Mouse (Mus musculus) olfactory bulb, adult 2 months (tissue): ENCODE data around the gene Focad. TPM values are rescaled to one million over a fixed set of nuclear protein-coding genes. Genes with fewer than 3 reads are reported as not detected.

Experiments used
- H3K27ac ChIP-seq: fragments of 200-500 bp; 2 replicates; pipeline ENCODE4 v1.5.1; 2012; ENCODE audit warnings: low read depth, low read length; ENCODE audit not compliant: insufficient read depth
- H3K4me1 ChIP-seq: fragments of 200-500 bp; 2 replicates; pipeline ENCODE4 v1.6.1; 2012; ENCODE audit warnings: low read length; ENCODE audit not compliant: control insufficient read depth, insufficient read depth
- H3K4me3 ChIP-seq: fragments of 200-500 bp; 2 replicates; pipeline ENCODE4 v1.5.1; 2012; ENCODE audit warnings: mild to moderate bottlenecking, low read depth, low read length, moderate library complexity; ENCODE audit not compliant: insufficient read depth
- CTCF ChIP-seq: fragments of 200-500 bp; IDR thresholded peaks from 2 replicates; pipeline ENCODE4 v1.5.1; 2012; ENCODE audit warnings: low read depth, mild to moderate bottlenecking, low read length, moderate library complexity; ENCODE audit not compliant: insufficient read depth
- POLR2A ChIP-seq: fragments of 200-500 bp; IDR thresholded peaks from 2 replicates; pipeline ENCODE4 v1.6.1; 2012; ENCODE audit warnings: mild to moderate bottlenecking, low read depth, low read length, moderate library complexity; ENCODE audit not compliant: insufficient read depth
- WGBS: fragments of 180-500 bp; shearing (Covaris S2); methylation state at CpG from one replicate; pipeline ENCODE4 v1.1.7; 2018; 5-methylcytosine and 5-hydroxymethylcytosine counted together
- polyA plus RNA-seq: library from polyadenylated mRNA; stranded (reverse); fragments of >200 nt; gene quantifications from 2 replicates; pipeline ENCODE4 v1.2.4, GENCODE M21; 2012; ENCODE audit warnings: low replicate concordance; ENCODE audit not compliant: missing spikeins, insufficient read depth, insufficient read length

The Focad gene
- not detected in 2 replicates for polyA plus RNA-seq

DNA sequence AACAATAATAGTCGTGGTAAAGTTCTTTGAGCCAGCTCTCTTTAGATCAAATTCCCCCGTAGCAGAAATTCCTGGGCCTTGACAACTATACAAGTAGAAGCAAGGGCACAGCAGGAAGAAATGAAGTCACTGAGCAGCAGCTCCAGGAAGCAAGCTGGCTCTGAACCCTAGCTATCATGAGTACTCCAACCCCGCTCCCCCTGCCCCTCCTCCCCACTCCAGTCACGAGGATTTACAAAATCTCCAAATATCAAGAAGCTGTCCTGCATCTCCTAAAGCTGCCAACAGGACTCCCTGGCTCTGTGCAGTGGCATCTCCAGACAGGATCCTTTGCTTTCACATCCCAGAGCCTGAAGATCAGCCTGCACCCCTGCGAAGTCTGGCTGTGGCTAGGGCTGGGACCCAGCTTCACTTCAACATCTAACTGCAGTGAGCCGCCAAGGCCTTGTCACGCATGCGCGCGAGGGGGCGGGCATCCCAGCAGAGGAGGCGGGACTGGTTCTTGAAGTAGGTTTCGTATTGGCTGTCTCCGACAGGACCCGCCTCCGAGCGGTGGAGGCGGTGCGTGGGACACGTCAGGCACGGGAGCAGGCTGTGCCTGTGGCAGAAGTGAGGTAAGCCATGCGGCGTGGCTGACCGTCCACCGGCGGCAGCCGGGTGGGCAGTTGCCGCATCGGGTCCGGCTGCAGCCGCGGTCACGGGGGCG lies at the start of gene Focad:
TSS of gene Focad (plus strand) at position 568 of the 706 bp plus-strand sequence.
- H3K4me3 ChIP-seq = peak within 1 kb of the TSS; percentile 84
- no peaks in the 10 kb centered on the region for H3K4me1 ChIP-seq
- H3K27ac ChIP-seq = peak within 1 kb of the TSS; percentile 67
- 1% methylated on average over 34 of the region's 34 CpGs for WGBS
- TF ChIP-seq POLR2A (peak; percentile 94), CTCF (no peak)

DNA sequence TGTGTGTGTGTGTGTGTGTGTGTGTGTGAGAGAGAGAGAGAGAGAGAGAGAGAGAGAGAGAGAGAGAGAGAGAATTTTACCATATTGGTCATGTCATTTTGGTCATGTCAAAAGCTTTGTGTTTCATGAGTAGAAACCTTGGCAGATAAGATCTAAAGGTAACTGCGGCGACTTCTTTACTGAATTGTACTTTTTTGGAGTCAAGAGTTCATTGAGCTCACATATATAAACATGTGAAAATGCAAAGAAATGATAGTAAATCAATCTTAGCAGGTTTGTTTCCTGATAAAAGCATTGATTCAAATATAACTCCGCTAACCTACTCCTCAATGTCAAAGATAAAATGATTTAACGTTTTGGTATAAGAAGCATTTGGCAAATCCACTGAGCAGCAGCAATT lies 49.3 kb upstream of the Focad start:
- Histone ChIP-seq H3K4me3 (no peak overlapping the region), H3K27ac (no peak overlapping the region), H3K4me1 (no peaks in the 10 kb centered on the region)
- 86% methylated on average over 4 of the region's 4 CpGs for WGBS
- no peak for TF ChIP-seq CTCF
- no peak for TF ChIP-seq POLR2A

DNA sequence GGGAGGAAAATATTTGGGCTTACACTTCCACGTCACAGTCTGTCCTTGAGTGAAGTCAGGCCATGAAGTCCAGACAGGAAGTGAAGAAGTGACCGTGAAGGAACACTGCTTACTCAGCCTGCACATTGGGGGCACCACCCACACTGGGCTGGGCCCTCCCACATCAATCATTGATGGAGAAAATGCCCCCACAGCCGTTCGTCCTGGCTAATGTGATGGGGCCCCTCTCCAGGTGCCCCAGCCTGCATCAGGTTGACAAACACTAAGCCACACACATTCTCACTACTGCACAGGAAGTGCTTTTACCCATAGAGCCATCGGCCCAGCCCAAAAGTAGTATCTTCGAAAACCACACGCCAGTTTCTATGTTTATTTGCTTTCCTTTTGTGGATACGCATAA lies 48.1 kb upstream of the Focad start:
- Histone ChIP-seq H3K27ac (no peak overlapping the region), H3K4me1 (no peaks in the 10 kb centered on the region), H3K4me3 (no peak overlapping the region)
- TF ChIP-seq CTCF (no peak), POLR2A (no peak)
- WGBS = 78% methylated on average over 8 of the region's 8 CpGs

DNA sequence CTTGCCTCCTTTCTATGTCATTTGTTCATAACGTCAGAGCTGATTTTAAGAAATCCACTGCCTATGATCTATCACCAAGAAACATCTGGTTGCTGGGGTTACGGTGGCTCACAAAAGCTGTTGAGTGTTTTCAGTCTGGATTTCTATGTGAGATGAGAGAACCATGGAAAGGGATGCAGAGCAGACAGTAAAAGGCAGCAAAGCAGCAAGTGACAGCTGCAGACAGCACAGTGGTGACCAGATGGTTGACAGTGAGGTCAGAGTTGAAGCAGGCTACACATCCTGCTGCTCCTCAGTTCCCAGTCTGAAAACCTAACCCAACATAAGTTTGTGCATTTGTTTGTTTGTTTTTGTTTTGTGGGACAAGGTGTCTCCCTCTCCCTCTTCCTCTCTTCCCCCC lies 19.0 kb upstream of the Focad start:
- H3K27ac ChIP-seq = no peak overlapping the region
- no peak overlapping the region for H3K4me3 ChIP-seq
- TF ChIP-seq POLR2A (no peak), CTCF (no peak)
- 76% methylated on average over 2 of the region's 2 CpGs for WGBS
- no peaks in the 10 kb centered on the region for H3K4me1 ChIP-seq

DNA sequence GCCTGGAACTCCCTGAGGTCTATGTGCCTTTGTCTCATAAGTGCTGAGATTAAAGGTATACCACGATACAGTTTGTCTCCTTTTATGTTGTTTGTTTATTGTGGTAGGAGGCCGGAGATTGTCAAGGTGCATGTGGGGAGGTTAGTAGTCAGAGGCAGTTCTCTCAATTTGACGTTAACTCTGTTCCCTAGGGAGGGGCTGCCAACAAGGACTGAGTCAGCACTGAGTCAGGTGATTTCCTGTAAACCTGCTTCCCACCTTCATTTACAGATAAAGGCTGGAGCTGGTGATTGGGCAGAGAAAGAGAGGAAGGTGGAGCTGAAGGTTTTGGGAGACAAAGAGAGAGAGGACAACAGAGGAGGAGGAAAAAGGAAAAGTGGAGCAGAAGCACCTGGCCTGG lies 15.4 kb upstream of the Focad start:
- peaks cover 2% of the 10 kb centered on the region; the same call in 1 of the 2 replicates for H3K4me1 ChIP-seq
- TF ChIP-seq POLR2A (no peak), CTCF (no peak)
- no peak overlapping the region for H3K4me3 ChIP-seq
- WGBS = 79% methylated on average over 3 of the region's 3 CpGs
- no peak overlapping the region for H3K27ac ChIP-seq

DNA sequence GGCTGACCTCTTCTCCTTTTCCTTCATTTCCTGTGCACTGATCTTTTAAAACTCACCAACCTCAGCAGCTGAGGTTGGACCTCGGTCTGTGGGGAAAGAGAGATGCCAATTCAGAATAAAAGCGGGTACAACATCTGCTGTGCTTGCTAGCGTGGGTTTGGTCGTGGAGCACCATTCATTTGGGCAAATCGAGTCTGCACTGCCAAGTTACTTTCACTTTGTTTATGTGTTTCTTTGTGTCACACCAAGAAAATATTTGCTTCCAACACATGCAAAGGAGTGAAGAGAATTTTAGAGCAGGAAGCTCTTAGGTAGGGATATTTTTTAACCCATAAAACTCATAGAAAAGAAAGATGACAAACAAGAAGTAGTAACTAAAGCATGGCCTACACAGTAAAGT lies 13.0 kb upstream of the Focad start:
- WGBS = 35% methylated on average over 5 of the region's 5 CpGs
- Histone ChIP-seq H3K4me3 (no peak overlapping the region), H3K27ac (no peak overlapping the region), H3K4me1 (peaks cover 2% of the 10 kb centered on the region; the same call in 1 of the 2 replicates)
- no peak for TF ChIP-seq POLR2A
- no peak for TF ChIP-seq CTCF

DNA sequence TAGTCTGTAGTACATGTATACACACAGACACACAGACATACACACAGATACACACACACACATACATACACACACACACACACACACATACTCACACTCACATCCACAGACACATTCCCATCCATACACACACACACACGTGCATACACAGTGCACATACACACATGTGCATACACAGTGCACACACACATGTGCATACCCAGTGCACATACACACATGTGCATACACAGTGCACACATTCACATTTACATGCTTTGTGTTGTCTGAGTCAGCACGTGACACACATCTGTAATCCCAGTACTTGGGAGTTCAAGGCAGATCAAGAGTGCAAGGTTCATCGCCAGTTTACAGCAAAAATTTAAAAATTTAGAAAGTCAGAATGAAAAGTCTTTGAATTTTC lies 12.5 kb upstream of the Focad start:
- WGBS = 95% methylated on average over 3 of the region's 3 CpGs
- Histone ChIP-seq H3K4me1 (peaks cover 2% of the 10 kb centered on the region; the same call in 1 of the 2 replicates), H3K4me3 (no peak overlapping the region), H3K27ac (no peak overlapping the region)
- TF ChIP-seq POLR2A = no peak
- TF ChIP-seq CTCF = no peak

DNA sequence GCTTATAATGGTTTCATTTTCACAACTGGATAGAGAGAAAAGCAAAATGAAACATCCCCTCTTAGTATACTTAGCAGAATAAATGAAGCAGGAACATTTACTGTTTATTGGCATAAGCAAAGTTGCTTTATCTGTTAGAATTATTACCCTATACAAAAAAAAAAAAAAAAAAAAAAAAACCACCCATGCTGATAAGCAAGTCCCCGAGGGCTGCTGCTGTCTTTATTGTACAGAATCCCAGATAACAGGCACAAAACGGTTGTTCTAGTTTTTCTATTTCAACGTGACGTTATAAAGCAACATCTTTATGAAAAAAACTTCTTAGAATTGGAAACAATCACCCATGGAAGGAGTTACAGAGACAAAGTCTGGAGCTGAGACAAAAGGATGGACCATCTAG lies 12.0 kb upstream of the Focad start:
- H3K27ac ChIP-seq = no peak overlapping the region
- H3K4me1 ChIP-seq = peaks cover 2% of the 10 kb centered on the region; the same call in 1 of the 2 replicates
- no peak for TF ChIP-seq CTCF
- no peak for TF ChIP-seq POLR2A
- WGBS = 91% methylated on average over 4 of the region's 4 CpGs
- no peak overlapping the region for H3K4me3 ChIP-seq

DNA sequence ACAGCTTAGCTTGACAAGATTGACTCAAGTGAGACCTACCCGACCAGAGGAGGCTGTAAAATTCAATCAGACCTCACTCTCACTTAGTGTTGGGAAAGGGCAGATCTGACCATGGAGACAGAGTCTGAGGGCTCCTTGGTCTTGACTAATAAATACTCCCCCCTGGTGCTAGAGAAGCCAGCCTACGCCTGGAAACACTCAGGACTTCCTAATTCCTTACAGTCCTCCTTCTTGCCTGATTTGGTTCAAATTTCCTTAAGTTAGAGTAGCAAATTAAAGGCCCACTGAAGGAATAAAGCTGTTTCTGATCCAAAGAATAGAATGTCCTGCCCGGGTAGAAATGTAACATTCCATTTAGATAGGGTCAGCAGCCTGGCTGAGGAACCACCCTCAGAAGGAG lies 10.6 kb upstream of the Focad start:
- TF ChIP-seq CTCF (no peak), POLR2A (no peak)
- Histone ChIP-seq H3K4me3 (no peak overlapping the region), H3K27ac (no peak overlapping the region), H3K4me1 (peaks cover 2% of the 10 kb centered on the region; the same call in 1 of the 2 replicates)
- WGBS = 70% methylated on average over 3 of the region's 3 CpGs

DNA sequence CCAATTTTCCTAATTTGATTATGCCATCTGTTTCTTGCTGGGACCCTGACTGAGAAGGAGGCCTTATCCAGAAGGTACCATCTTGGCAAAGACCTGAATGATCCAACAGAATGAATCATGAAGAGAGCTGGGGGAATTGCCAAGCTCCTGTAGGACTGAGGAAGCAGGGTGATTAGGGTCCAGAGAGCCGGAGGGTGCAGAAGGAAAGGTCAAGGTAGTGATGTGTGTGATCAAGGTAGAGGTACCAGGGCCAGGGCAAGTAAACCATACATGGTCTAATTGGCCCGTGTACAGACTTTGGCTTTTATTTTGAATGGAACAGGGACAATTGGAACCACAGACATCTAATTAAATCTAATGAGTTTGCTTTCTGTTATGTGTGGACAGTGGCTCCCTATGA lies 4.1 kb upstream of the Focad start:
- Histone ChIP-seq H3K27ac (no peak overlapping the region), H3K4me1 (no peaks in the 10 kb centered on the region), H3K4me3 (no peak overlapping the region)
- no peak for TF ChIP-seq POLR2A
- no peak for TF ChIP-seq CTCF
- WGBS = 58% methylated on average over 2 of the region's 2 CpGs
